Mouse (Mus musculus): ENCODE results near the gene Reep3.

- TF ChIP-seq CEBPB (IDR thresholded peaks at IDR 0.05; ENCODE audit: insufficient read depth, poor library complexity, severe bottlenecking), result no peak
- peak; percentile 47 for TF ChIP-seq POLR2A (IDR thresholded peaks at IDR 0.05; ENCODE audit: insufficient read length, low read depth)
- no peak for TF ChIP-seq USF1 (IDR thresholded peaks at IDR 0.05; ENCODE audit: low read depth)
- TF ChIP-seq MAX (IDR thresholded peaks at IDR 0.05; ENCODE audit: low read depth), result no peak
- peak; percentile 37 for TF ChIP-seq POLR2AphosphoS2 (IDR thresholded peaks at IDR 0.05; ENCODE audit: insufficient read length, low read depth)
- TF ChIP-seq TCF12 (IDR thresholded peaks at IDR 0.05; ENCODE audit: insufficient read depth, poor library complexity, severe bottlenecking), result no peak
- TF ChIP-seq MYOD1 (IDR thresholded peaks at IDR 0.05; ENCODE audit: control insufficient read depth in 1 of 3, insufficient read length in 2 of 3, low read depth in 2 of 3), result no peak
- no peak for TF ChIP-seq MYOG (IDR thresholded peaks at IDR 0.05; ENCODE audit: control insufficient read depth in 1 of 3, insufficient read depth in 1 of 3, insufficient read length in 2 of 3, low read depth in 2 of 3)
- TF ChIP-seq SRF (IDR thresholded peaks at IDR 0.05; ENCODE audit: control insufficient read depth, insufficient read length, low read depth), result no peak
- TF ChIP-seq E2F4 (IDR thresholded peaks at IDR 0.05; ENCODE audit: insufficient read depth), result no peak
- no peak for TF ChIP-seq REST (IDR thresholded peaks at IDR 0.05; ENCODE audit: insufficient read depth, insufficient read length)
These were observed at the start of gene Reep3 for GRCm38 (mm10) chr10:67096621-67097436.

Data from myocyte (in vitro differentiated cells).